Mouse (Mus musculus) MEL (cell line): ENCODE measurements around the gene Tuba3a.

ENCODE experiments used
- CTCF ChIP-seq, 3 experiments: IDR thresholded peaks in 2 of 3; conservative IDR thresholded peaks in 1 of 3; 2 replicates each; pipeline ENCODE4 v1.5.1; 2011 to 2012; ENCODE audit warnings: low read length in 3 of 3, low read depth in 2 of 3, mild to moderate bottlenecking in 2 of 3, improper control_type of control experiment in 1 of 3, inconsistent platforms in 1 of 3, mixed read lengths in 1 of 3, moderate library complexity in 1 of 3; ENCODE audit not compliant: control insufficient read depth in 1 of 3, insufficient read depth in 1 of 3, poor library complexity in 1 of 3, severe bottlenecking in 1 of 3
- EP300 ChIP-seq, 2 experiments: IDR thresholded peaks; 2 replicates each; pipeline ENCODE4 v1.6.1; 2011; ENCODE audit warnings: improper control_type of control experiment in 2 of 2, low read length in 2 of 2, low read depth in 1 of 2, mild to moderate bottlenecking in 1 of 2
- HCFC1 ChIP-seq: IDR thresholded peaks from 2 replicates; pipeline ENCODE4 v1.6.1; 2012; ENCODE audit warnings: low read depth, mild to moderate bottlenecking, inconsistent platforms, low read length, improper control_type of control experiment, moderate library complexity
- NELFE ChIP-seq: IDR thresholded peaks from 2 replicates; pipeline ENCODE4 v1.6.1; 2011; ENCODE audit warnings: low read depth, low read length, improper control_type of control experiment
- RAD21 ChIP-seq: IDR thresholded peaks from 2 replicates; pipeline ENCODE4 v1.6.1; 2011; ENCODE audit warnings: mild to moderate bottlenecking, low read depth, low read length, improper control_type of control experiment
- RCOR1 ChIP-seq: IDR thresholded peaks from 2 replicates; pipeline ENCODE4 v1.6.1; 2012; ENCODE audit warnings: low read depth, mild to moderate bottlenecking, inconsistent platforms, low read length, improper control_type of control experiment
- SIN3A ChIP-seq: IDR thresholded peaks from 2 replicates; pipeline ENCODE4 v1.6.1; 2012; ENCODE audit warnings: low read length, improper control_type of control experiment, inconsistent platforms
- SMC3 ChIP-seq: IDR thresholded peaks from 2 replicates; pipeline ENCODE4 v1.6.1; 2011; ENCODE audit warnings: low read depth, low read length, improper control_type of control experiment

DNA sequence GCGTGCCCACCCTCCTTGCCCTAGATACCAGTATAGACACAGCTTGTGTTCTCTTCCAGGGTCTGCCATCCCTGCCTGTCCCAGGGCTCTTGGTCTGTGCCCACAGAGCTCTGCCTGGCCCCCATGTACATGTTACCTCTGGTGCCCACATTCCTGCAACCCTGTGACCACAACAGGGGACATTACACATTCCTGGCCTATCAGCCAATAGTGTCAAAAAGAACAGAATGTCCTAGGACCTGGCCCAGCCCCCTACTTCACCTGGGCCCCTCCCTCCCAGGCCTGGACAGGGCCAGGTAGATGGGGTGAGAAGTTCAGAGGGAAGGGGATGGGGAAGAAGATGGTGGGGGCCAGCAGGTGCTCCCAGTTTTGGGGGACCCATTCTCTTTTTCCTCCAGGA lies 34.5 kb upstream of the Tuba3a start, which contains the start of gene Scnn1a:
- TF ChIP-seq CTCF (IDR thresholded peaks at IDR 0.05 in 2 of 3, conservative IDR thresholded peaks at IDR 0.05 in 1 of 3; ENCODE audit: control insufficient read depth in 1 of 3, insufficient read depth in 1 of 3, low read depth in 2 of 3, low read length in 3 of 3, poor library complexity in 1 of 3, severe bottlenecking in 1 of 3) (no peak), RAD21 (no peak), SIN3A (no peak), HCFC1 (no peak), RCOR1 (no peak), EP300 (IDR thresholded peaks at IDR 0.05; ENCODE audit: low read depth in 1 of 2, low read length in 2 of 2) (no peak), NELFE (no peak), SMC3 (no peak)
